Mouse (Mus musculus) c-Kit-positive CD71-positive TER-119-negative erythroid progenitor cells, embryonic 14.5 days (primary cell): ENCODE measurements around the gene Ntrk1.

Source experiments
- DNase-seq: peaks from one replicate; pipeline ENCODE4 v3.0.0-alpha.2; 2013; ENCODE audit warnings: low read depth

Ntrk1 gene

GRCm38 (mm10) chr3:87785626-87786214 is 9.2 kb downstream of the Ntrk1 start:
- DNase-seq = no peak

- DNase-seq = no peak
Measured at GRCm38 (mm10) chr3:87785156-87785555, 9.8 kb downstream of the Ntrk1 start.

GRCm38 (mm10) chr3:87783282-87784023 is 11.5 kb downstream of the Ntrk1 start:
- DNase-seq = no peak

GRCm38 (mm10) chr3:87779086-87779485 is 15.9 kb downstream of the Ntrk1 start:
- DNase-seq = no peak

GRCm38 (mm10) chr3:87778283-87778682 is 16.7 kb downstream of the Ntrk1 start:
- no peak for DNase-seq

GRCm38 (mm10) chr3:87771088-87771487 is 23.9 kb downstream of the Ntrk1 start:
- DNase-seq = no peak

- peak; percentile 50 for DNase-seq
Measured at GRCm38 (mm10) chr3:87770280-87770679, 24.7 kb downstream of the Ntrk1 start.

GRCm38 (mm10) chr3:87769506-87769905 is 25.5 kb downstream of the Ntrk1 start:
- no peak for DNase-seq

GRCm38 (mm10) chr3:87768844-87769243 is 26.1 kb downstream of the Ntrk1 start:
- peak; percentile 22 for DNase-seq

GRCm38 (mm10) chr3:87768431-87768830 is 26.5 kb downstream of the Ntrk1 start:
- DNase-seq = no peak

GRCm38 (mm10) chr3:87767764-87768163 is 27.2 kb downstream of the Ntrk1 start:
- no peak for DNase-seq

- no peak for DNase-seq
Measured at GRCm38 (mm10) chr3:87766284-87766667, 28.7 kb downstream of the Ntrk1 start.

- no peak for DNase-seq
Measured at GRCm38 (mm10) chr3:87765631-87766283, 29.2 kb downstream of the Ntrk1 start.

GRCm38 (mm10) chr3:87765091-87765490 is 29.9 kb downstream of the Ntrk1 start:
- no peak for DNase-seq

GRCm38 (mm10) chr3:87764506-87764905 is 30.5 kb downstream of the Ntrk1 start:
- no peak for DNase-seq

GRCm38 (mm10) chr3:87763683-87764289 is 31.2 kb downstream of the Ntrk1 start:
- DNase-seq = no peak

- no peak for DNase-seq
Measured at GRCm38 (mm10) chr3:87763202-87763601, 31.8 kb downstream of the Ntrk1 start.

- no peak for DNase-seq
Measured at GRCm38 (mm10) chr3:87761408-87762375, 33.3 kb downstream of the Ntrk1 start.

GRCm38 (mm10) chr3:87758641-87759040 is 36.3 kb downstream of the Ntrk1 start:
- no peak for DNase-seq

GRCm38 (mm10) chr3:87756488-87756887 is 38.5 kb downstream of the Ntrk1 start:
- DNase-seq = no peak

- peak; percentile 11 for DNase-seq
Measured at GRCm38 (mm10) chr3:87755964-87756363, 39.0 kb downstream of the Ntrk1 start.

GRCm38 (mm10) chr3:87753829-87754228 is 41.1 kb downstream of the Ntrk1 start:
- DNase-seq = no peak
